Mouse (Mus musculus) midbrain, embryonic 14.5 days (tissue): ENCODE results near the gene Mien1. TPM values are rescaled to one million over a fixed set of nuclear protein-coding genes. Genes with fewer than 3 reads are reported as not detected.

Experiments used
- ATAC-seq: fragments of 200-750 bp; cut with Nextera tagmentation; 2 replicates; pipeline ENCODE4 v1.8.0; 2017; ENCODE audit warnings: moderate number of reproducible peaks, moderate library complexity; ENCODE audit not compliant: low FRiP score, low TSS enrichment
- DNase-seq: peaks from one replicate; pipeline ENCODE4 v3.0.0-alpha.2; 2015
- H3K27ac ChIP-seq: fragments of 300-500 bp; sonication (generic); replicated peaks from 2 replicates; pipeline ENCODE4 v1.5.1; 2014; ENCODE audit warnings: mild to moderate bottlenecking, low read depth, low read length, moderate library complexity
- H3K27me3 ChIP-seq: fragments of 300-500 bp; sonication (generic); 2 replicates; pipeline ENCODE4 v1.6.1; 2014; ENCODE audit warnings: low read length, control low read depth, mixed read lengths; ENCODE audit not compliant: control insufficient read depth, insufficient read depth
- H3K36me3 ChIP-seq: fragments of 300-500 bp; sonication (generic); 2 replicates; pipeline ENCODE4 v1.6.1; 2014; ENCODE audit warnings: low read length, control low read depth; ENCODE audit not compliant: control insufficient read depth, insufficient read depth
- H3K4me1 ChIP-seq: fragments of 300-500 bp; sonication (generic); 2 replicates; pipeline ENCODE4 v1.6.1; 2014; ENCODE audit warnings: mild to moderate bottlenecking, antibody characterized with exemption, low read length, control low read depth; ENCODE audit not compliant: control insufficient read depth, insufficient read depth
- H3K4me2 ChIP-seq: fragments of 300-500 bp; sonication (generic); 2 replicates; pipeline ENCODE4 v1.6.1; 2014; ENCODE audit warnings: mild to moderate bottlenecking, low read length, moderate library complexity
- H3K4me3 ChIP-seq: fragments of 300-500 bp; sonication (generic); replicated peaks from 2 replicates; pipeline ENCODE4 v1.5.1; 2014; ENCODE audit warnings: low read depth, low read length
- H3K9ac ChIP-seq: fragments of 300-500 bp; sonication (generic); replicated peaks from 2 replicates; pipeline ENCODE4 v1.6.1; 2014; ENCODE audit warnings: mild to moderate bottlenecking, low read length, moderate library complexity
- H3K9me3 ChIP-seq: fragments of 300-500 bp; sonication (generic); 2 replicates; pipeline ENCODE4 v1.6.1; 2016; ENCODE audit warnings: low read length, control low read depth, mixed read lengths; ENCODE audit not compliant: control insufficient read depth
- WGBS: fragments of 180-500 bp; shearing (Covaris S2); extraction: QIAGEN DNeasy Blood & Tissue Kit; methylation state at CpG from one replicate; pipeline ENCODE4 v1.1.7; 2014; 5-methylcytosine and 5-hydroxymethylcytosine counted together
- polyA plus RNA-seq: library from polyadenylated mRNA; unstranded; fragments of >200 nt; fragmentation: Nextera tagmentation; extraction: Ambion mirVana; gene quantifications from 2 replicates; pipeline ENCODE4 v1.2.1, GENCODE M21; 2014

Gene Mien1
- polyA plus RNA-seq, 1 experiment from 2014 or later: 225 TPM

DNA sequence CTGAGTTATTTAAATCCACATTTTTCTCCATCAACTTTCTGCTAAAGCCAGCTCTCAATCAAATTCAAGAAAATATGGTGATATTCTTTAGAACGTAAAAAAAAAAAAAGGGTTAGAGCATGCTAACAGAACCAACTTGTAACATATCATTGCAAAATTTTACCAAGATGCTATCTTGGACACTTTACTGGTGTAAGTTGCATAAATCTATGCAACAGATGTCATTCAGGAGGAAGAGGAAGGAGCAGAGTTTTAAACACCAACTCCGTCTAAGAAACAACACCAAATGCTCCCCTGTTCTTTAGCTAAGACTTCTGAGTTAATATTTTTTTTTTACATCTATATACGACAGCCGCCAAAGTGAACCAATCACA, 37.6 kb upstream of the Mien1 start:
- H3K4me1 ChIP-seq: 0 out of 2 replicates have a peak, but pooled peaks cover 4% of the 10 kb centered on the region
- no peak overlapping the region for H3K4me2 ChIP-seq
- no peaks in the 10 kb centered on the region for H3K9me3 ChIP-seq
- H3K36me3 ChIP-seq: no peaks in the 10 kb centered on the region
- DNase-seq (no peak), ATAC-seq (no peak)
- no peak overlapping the region for H3K9ac ChIP-seq
- no peak overlapping the region for H3K4me3 ChIP-seq
- H3K27ac ChIP-seq: no peak overlapping the region
- WGBS: 89% methylated on average over 4 of the region's 4 CpGs
- no peaks in the 10 kb centered on the region for H3K27me3 ChIP-seq

DNA sequence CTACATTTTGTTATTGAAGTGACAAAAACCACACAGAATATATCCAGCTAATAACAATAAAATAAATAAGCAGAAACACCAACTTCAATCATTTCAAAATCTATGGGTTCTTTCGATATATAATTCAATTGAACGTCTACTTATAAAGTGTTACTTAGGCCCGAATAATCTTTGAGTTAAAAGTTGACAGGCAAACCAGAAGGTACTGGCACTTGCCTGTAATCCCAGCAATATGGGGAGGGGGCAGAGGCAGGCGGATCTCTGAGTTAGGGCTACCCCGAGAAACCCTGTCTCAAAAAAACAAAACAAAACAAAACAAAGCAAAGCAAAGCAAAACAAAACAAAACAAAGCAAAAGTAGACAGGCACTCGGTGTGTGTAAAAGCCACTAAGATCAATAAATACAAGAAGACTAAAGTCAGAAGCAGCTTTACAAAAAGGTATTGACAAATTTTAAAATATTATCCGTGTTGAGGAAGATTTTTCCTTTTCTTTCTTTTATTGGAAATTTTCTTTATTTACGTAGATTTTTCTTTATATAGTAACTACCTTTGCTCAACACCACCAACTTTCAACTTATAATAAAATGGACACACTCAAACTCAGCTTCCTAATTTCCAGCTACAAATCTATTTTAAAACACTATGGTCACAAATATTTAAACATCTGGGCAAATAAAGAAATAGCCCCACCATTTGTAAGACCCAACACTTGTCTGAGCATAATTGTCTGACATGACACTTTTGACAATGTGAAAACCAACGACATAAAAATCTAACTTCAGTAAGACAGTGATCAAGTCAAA, 37.0 kb upstream of the Mien1 start:
- Histone ChIP-seq H3K4me2 (no peak overlapping the region), H3K27me3 (no peaks in the 10 kb centered on the region), H3K4me1 (0 out of 2 replicates have a peak, but pooled peaks cover 4% of the 10 kb centered on the region), H3K36me3 (no peaks in the 10 kb centered on the region), H3K4me3 (no peak overlapping the region), H3K9me3 (no peaks in the 10 kb centered on the region), H3K27ac (no peak overlapping the region), H3K9ac (no peak overlapping the region)
- no peak for DNase-seq
- WGBS: 89% methylated on average over 9 of the region's 9 CpGs
- ATAC-seq: no peak

DNA sequence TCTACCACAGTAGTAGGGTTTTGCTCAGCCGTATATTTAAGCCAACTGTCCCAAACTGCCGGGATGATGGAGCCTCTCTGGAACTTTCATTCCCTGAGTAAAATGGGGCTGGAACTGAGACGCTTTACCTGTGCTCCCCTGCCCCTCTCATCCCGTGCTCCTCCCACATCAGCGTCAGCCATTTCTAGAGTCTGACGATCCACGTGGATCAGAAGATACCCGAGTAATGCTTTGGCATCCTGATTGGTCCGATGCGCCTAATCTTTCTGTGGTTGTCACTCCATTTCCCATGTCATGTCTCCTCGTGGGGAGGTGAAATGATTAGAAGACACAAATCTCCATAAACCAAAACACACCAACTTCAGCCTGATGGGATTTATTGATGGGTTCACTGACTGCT, 36.2 kb upstream of the Mien1 start:
- DNase-seq: no peak
- no peak for ATAC-seq
- Histone ChIP-seq H3K4me3 (no peak overlapping the region), H3K27me3 (no peaks in the 10 kb centered on the region), H3K4me2 (no peak overlapping the region), H3K9me3 (no peaks in the 10 kb centered on the region), H3K4me1 (0 out of 2 replicates have a peak, but pooled peaks cover 4% of the 10 kb centered on the region), H3K9ac (no peak overlapping the region), H3K27ac (no peak overlapping the region), H3K36me3 (no peaks in the 10 kb centered on the region)
- 91% methylated on average over 11 of the region's 11 CpGs for WGBS

DNA sequence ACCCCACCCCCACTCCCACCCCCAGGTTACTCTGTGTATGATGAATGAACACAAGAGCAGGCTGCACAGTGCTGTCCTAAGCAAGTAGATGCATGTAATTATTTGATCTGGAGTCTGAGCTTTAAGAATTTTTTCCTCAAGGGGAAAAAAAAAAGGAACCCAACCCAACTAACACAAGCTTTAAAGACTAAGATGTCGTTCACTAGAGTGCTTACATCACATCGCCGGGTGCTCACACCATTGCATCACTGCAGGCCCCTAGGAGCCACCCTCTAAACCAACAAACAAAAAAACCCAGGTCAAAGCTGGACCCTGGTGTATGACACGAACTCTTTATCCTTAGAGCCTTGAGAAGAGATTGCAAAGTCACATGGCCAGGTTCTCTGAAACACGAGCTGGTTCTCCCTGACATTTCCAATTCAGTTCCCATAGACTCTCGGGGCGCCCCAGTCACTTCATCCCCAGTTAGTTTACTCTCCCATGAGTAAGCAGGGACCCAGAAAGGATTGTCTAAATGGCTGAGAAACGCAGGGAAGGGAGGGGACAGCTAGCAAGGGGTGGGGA, 35.2 kb upstream of the Mien1 start:
- Histone ChIP-seq H3K9me3 (no peaks in the 10 kb centered on the region), H3K9ac (no peak overlapping the region), H3K4me2 (no peak overlapping the region), H3K4me3 (no peak overlapping the region), H3K36me3 (no peaks in the 10 kb centered on the region), H3K27ac (no peak overlapping the region), H3K27me3 (no peaks in the 10 kb centered on the region), H3K4me1 (0 out of 2 replicates have a peak, but pooled peaks cover 4% of the 10 kb centered on the region)
- 67% methylated on average over 8 of the region's 8 CpGs for WGBS
- ATAC-seq: no peak
- no peak for DNase-seq

DNA sequence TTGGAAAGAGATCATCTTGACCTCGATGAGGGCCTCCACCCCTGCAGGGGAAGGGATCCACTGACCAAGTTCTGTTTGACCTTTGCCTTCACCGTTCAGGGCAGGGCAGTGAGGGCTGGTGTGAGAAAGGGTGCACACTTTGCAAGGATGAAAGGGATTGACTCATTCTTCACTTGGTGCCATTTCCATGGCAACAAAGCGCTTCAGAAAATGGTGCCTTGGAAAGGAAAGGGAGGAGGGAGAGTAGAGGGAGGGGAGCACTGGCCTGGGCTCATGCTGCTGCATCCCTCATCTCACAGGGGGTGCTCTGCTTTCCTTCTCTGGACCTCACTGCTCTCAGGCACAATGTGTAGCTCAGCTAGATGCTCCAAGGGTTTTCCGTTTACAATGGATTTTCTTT, 33.9 kb upstream of the Mien1 start:
- no peak for DNase-seq
- 28% methylated on average over 4 of the region's 4 CpGs for WGBS

DNA sequence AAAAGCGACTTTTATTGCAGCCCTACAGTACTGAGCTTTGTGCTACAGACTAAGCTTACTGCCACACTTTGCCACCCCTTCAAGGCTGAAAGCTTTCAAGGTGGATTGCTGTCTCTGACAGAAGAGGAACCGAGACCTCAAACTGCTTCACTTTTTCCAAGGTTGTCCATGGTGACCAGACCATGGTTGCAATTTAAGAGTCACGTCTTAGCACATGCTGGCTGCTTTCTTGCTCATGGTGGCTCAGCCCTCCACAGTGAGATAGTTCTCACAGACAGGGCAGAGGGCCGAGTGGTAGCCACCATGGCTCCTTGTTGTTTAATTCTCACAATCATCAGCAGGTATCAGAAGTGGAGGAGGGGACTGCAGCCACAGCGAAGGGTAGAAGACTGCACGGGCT, 32.0 kb upstream of the Mien1 start:
- H3K9ac ChIP-seq: no peak overlapping the region

More for the DNA sequence above, 33.9 kb upstream of the Mien1 start:
- no peak overlapping the region for H3K4me3 ChIP-seq
- H3K4me1 ChIP-seq: 0 out of 2 replicates have a peak, but pooled peaks cover 4% of the 10 kb centered on the region
- no peaks in the 10 kb centered on the region for H3K27me3 ChIP-seq
- H3K9ac ChIP-seq: no peak overlapping the region
- H3K9me3 ChIP-seq: no peaks in the 10 kb centered on the region
- H3K27ac ChIP-seq: no peak overlapping the region
- H3K36me3 ChIP-seq: no peaks in the 10 kb centered on the region
- ATAC-seq: no peak
- H3K4me2 ChIP-seq: no peak overlapping the region

DNA sequence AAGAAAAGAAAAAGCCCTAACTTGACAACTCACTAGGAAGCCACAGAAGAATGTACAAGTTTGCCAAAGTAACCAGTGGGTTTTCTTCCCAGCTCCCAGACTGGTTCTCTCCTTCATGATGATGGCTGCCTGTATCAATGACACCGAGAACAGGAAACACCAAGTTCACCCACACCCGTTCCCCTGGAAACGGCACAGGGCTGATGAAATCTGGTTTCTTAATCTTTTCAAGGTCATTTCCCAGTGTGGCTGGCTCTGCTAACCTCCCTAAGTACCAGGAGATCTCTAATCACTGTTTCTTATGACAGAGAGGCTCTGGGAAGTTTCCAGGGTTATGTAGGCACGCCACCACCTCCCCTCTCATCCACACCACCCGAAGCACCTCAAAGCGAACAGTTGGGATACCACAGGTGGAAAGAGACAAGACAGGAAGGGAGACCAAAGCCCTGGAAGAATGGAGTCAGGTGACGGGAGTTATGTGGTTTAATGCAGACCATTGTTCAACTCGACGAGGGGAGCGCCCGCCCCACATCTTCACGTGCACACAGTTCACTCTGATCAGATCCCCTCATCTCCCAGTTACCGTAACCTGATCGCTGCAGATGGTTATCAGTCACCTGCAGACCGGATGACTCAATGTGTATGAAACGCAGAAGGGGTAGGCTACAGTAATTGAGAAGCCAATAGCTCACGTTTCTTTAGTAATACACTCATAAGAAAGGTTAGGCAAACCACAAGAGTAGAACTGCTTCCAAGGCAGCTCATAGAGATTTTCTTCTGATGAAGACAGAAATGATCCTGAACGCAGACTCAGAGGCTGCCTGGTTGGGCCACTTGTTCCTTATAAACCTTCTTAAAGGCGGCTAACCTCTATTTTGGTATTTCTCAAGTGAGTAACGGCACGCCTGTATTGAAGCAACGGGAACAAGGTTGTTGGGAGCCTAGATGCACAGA, 31.2 kb upstream of the Mien1 start:
- DNase-seq: no peak
- H3K9me3 ChIP-seq: no peaks in the 10 kb centered on the region
- no peak overlapping the region for H3K4me2 ChIP-seq
- no peak overlapping the region for H3K9ac ChIP-seq
- 0 out of 2 replicates have a peak, but pooled peaks cover 4% of the 10 kb centered on the region for H3K4me1 ChIP-seq
- ATAC-seq: no peak
- H3K36me3 ChIP-seq: no peaks in the 10 kb centered on the region
- H3K27me3 ChIP-seq: no peaks in the 10 kb centered on the region
- no peak overlapping the region for H3K4me3 ChIP-seq
- H3K27ac ChIP-seq: no peak overlapping the region
- whole genome bisulfite sequencing: 84% methylated on average over 22 of the region's 22 CpGs

More for the DNA sequence above, 32.0 kb upstream of the Mien1 start:
- no peak overlapping the region for H3K4me2 ChIP-seq
- no peaks in the 10 kb centered on the region for H3K36me3 ChIP-seq
- H3K4me3 ChIP-seq: no peak overlapping the region
- no peak overlapping the region for H3K27ac ChIP-seq
- H3K27me3 ChIP-seq: no peaks in the 10 kb centered on the region
- ATAC-seq (no peak), DNase-seq (no peak)
- 0 out of 2 replicates have a peak, but pooled peaks cover 4% of the 10 kb centered on the region for H3K4me1 ChIP-seq
- WGBS: 81% methylated on average over 6 of the region's 6 CpGs
- H3K9me3 ChIP-seq: no peaks in the 10 kb centered on the region

DNA sequence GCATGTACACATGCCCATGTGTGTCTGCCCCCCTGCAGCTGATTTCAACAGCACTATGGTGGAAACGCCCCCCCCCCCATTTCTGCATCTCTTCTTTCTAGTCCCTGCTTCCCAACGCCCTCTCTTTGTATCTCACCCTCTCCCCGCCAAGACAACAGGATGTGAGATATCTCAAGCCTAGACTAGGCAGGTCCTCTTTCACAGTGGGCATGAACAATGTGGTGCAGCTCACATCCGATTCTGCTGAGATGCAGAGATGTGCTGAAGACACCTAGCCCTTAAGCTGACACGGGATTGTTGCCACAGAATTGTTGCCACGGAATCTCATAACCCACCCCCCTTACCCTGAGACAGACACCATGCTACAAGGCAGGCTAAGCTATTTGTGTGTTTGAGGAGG, 25.7 kb upstream of the Mien1 start:
- DNase-seq (no peak), ATAC-seq (no peak)
- H3K9me3 ChIP-seq: no peaks in the 10 kb centered on the region
- no peaks in the 10 kb centered on the region for H3K36me3 ChIP-seq
- H3K4me3 ChIP-seq: no peak overlapping the region
- no peaks in the 10 kb centered on the region for H3K4me1 ChIP-seq
- H3K4me2 ChIP-seq: no peak overlapping the region
- H3K9ac ChIP-seq: no peak overlapping the region
- H3K27ac ChIP-seq: no peak overlapping the region
- WGBS: 79% methylated on average over 6 of the region's 6 CpGs
- H3K27me3 ChIP-seq: peaks cover 6% of the 10 kb centered on the region
